Mouse (Mus musculus) ES-E14 (cell line): ENCODE measurements at regions not wholly inside any gene's neighbourhood (a gene's known extent, or its start where the extent isn't known, plus 50 kb on each side); places are given as distances from the start of the nearest gene placed in this dataset.

Source experiments
- CHD2 ChIP-seq: IDR thresholded peaks from 2 replicates; pipeline ENCODE4 v1.6.1; 2014; ENCODE audit warnings: mild to moderate bottlenecking, low read depth, low read length, inconsistent platforms
- HCFC1 ChIP-seq: IDR thresholded peaks from 2 replicates; pipeline ENCODE4 v1.6.1; 2012; ENCODE audit warnings: low read length, inconsistent platforms, borderline replicate concordance; ENCODE audit not compliant: insufficient read depth

- TF ChIP-seq HCFC1 = no peak
- no peak for TF ChIP-seq CHD2
Measured at GRCm38 (mm10) chr15:10090384-10091092, 86.5 kb upstream of the Prlr start.
